Comparison of ENCODE assay signal across 8 mouse cellular contexts in the genomic region with DNA sequence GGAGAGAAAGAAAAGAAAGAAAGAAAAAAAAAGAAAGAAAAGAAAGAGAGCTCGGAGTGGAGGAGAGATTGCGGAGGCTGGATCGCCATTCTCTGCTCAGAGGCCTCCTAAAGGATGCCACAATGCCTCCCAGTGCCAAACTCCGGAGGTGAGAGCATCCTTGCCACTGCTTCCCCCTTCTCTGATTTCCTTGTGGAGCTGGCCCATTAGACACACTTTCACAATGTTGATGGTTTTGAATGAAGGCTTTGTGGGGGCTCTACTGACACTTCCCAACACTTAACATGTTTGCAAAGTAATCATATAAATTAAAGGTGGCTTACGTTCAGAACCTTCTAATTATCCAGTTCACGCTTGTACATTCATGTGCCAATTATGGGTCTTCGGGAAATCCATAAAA.
A peak's percentile ranks its signal among the peaks of the same experiment; 100 is the strongest.
DNase-seq lines count a peak whose midpoint lies in the region; ATAC-seq lines count a peak whose summit lies in the region.

No protein-coding gene starts in this region.

- H3K36me3 ChIP-seq in neural tube, embryonic 11.5 days (ENCODE audit: control insufficient read depth, insufficient read depth, low read length) = no peaks in the 10 kb centered on the region
- no peaks in the 10 kb centered on the region for H3K36me3 ChIP-seq in limb, embryonic 15.5 days

- peak overlapping the region; percentile 93 for H3K4me2 ChIP-seq in neural tube, embryonic 11.5 days (ENCODE audit: low read depth)
- H3K4me2 ChIP-seq in limb, embryonic 15.5 days = peak overlapping the region; percentile 98

- no peak overlapping the region; the same call in 1 of the 2 replicates for H3K9ac ChIP-seq in neural tube, embryonic 11.5 days (ENCODE audit: low read length)
- no peak overlapping the region for H3K9ac ChIP-seq in limb, embryonic 15.5 days

- H3K4me3 ChIP-seq in neural tube, embryonic 11.5 days (ENCODE audit: low read depth, low read length) = peak overlapping the region; percentile 75
- peak overlapping the region; percentile 65 for H3K4me3 ChIP-seq in limb, embryonic 15.5 days

- peaks cover 21% of the 10 kb centered on the region for H3K27me3 ChIP-seq in neural tube, embryonic 11.5 days (ENCODE audit: control insufficient read depth, insufficient read depth, low read length)
- peaks cover 64% of the 10 kb centered on the region for H3K27me3 ChIP-seq in limb, embryonic 15.5 days

- H3K4me1 ChIP-seq in neural tube, embryonic 11.5 days (ENCODE audit: control insufficient read depth, insufficient read depth, low read length) = 0 out of 2 replicates have a peak, but pooled peaks cover 3% of the 10 kb centered on the region
- H3K4me1 ChIP-seq in limb, embryonic 15.5 days = peaks cover 30% of the 10 kb centered on the region

- H3K27ac ChIP-seq in neural tube, embryonic 11.5 days (ENCODE audit: low read depth, low read length) = no peak overlapping the region
- no peak overlapping the region for H3K27ac ChIP-seq in limb, embryonic 15.5 days

- ATAC-seq in neural tube, embryonic 11.5 days (ENCODE audit: insufficient read depth, low FRiP score, low TSS enrichment) = no peak
- ATAC-seq in limb, embryonic 15.5 days (ENCODE audit: insufficient number of reproducible peaks, low FRiP score, low TSS enrichment, low read depth) = no peak

- H3K9me3 ChIP-seq in neural tube, embryonic 11.5 days (ENCODE audit: control insufficient read depth, low read length) = no peaks in the 10 kb centered on the region
- no peaks in the 10 kb centered on the region for H3K9me3 ChIP-seq in limb, embryonic 15.5 days

- 6% methylated on average over 7 of the region's 7 CpGs for WGBS in neural tube, embryonic 11.5 days
- 5% methylated on average over 7 of the region's 7 CpGs for WGBS in limb, embryonic 15.5 days

- DNase-seq in embryo, embryonic 10.5 days (ENCODE audit: low spot score) = peak; percentile 32
- DNase-seq in embryo, embryonic 11 days = no peak
- peak; percentile 17 for DNase-seq in neural tube, embryonic 11.5 days (ENCODE audit: low spot score)
- no peak for DNase-seq in neural tube, embryonic 10.5 days (ENCODE audit: extremely low spot score, low spot score)
- no peak for DNase-seq in frontal cortex, postnatal 10 days (ENCODE audit: low spot score in 2 of 2)
- no peak for DNase-seq in cerebellum, postnatal 10 days
- no peak for DNase-seq in spleen, postnatal 10 days (ENCODE audit: low spot score in 2 of 2)

Comparison
In these comparisons a context has a peak if more than half of its experiments do, and no peak if none do; other contexts are left out.
1. DNase-seq: peak in embryo, embryonic 10.5 days (single experiment) and neural tube, embryonic 11.5 days (single experiment); none in embryo, embryonic 11 days (single experiment), neural tube, embryonic 10.5 days (single experiment), frontal cortex, postnatal 10 days (0 of 2), cerebellum, postnatal 10 days (0 of 2) and spleen, postnatal 10 days (0 of 2).